Mouse (Mus musculus) cerebellum, adult 8-10 months (tissue): ENCODE results near the gene Rabl6.

ENCODE experiments used
- DNase-seq: peaks from one replicate; pipeline ENCODE4 v3.0.0; 2022

Rabl6 gene

GRCm38 (mm10) chr2:25588227-25588907 is 20.0 kb downstream of the Rabl6 start:
- DNase-seq: no peak

GRCm38 (mm10) chr2:25587290-25587689 is 21.0 kb downstream of the Rabl6 start:
- no peak for DNase-seq

GRCm38 (mm10) chr2:25585601-25586000 is 22.7 kb downstream of the Rabl6 start:
- peak; percentile 37 for DNase-seq

- peak; percentile 32 for DNase-seq
These were observed 23.5 kb downstream of the Rabl6 start for GRCm38 (mm10) chr2:25584856-25585255.

- DNase-seq: peak; percentile 53
These were observed 24.2 kb downstream of the Rabl6 start for GRCm38 (mm10) chr2:25584152-25584551.

GRCm38 (mm10) chr2:25583571-25583970 is 24.8 kb downstream of the Rabl6 start:
- peak; percentile 42 for DNase-seq

GRCm38 (mm10) chr2:25583120-25583481 is 25.2 kb downstream of the Rabl6 start:
- peak; percentile 51 for DNase-seq

- DNase-seq: peak; percentile 68
These were observed 25.7 kb downstream of the Rabl6 start for GRCm38 (mm10) chr2:25582466-25583119.

GRCm38 (mm10) chr2:25581901-25582301 is 26.4 kb downstream of the Rabl6 start:
- peak; percentile 89 for DNase-seq

- DNase-seq: peak; percentile 86
These were observed 26.9 kb downstream of the Rabl6 start, which contains the start of gene Ajm1 for GRCm38 (mm10) chr2:25581294-25581864. Ajm1 (minus strand) TSS chr2:25581757.

GRCm38 (mm10) chr2:25580621-25581101 is 27.7 kb downstream of the Rabl6 start:
- DNase-seq: peak; percentile 52

- peak; percentile 84 for DNase-seq
These were observed 28.4 kb downstream of the Rabl6 start for GRCm38 (mm10) chr2:25579737-25580460.

GRCm38 (mm10) chr2:25578796-25579736 is 29.3 kb downstream of the Rabl6 start:
- DNase-seq: peak; percentile 66

GRCm38 (mm10) chr2:25577951-25578795 is 30.1 kb downstream of the Rabl6 start:
- DNase-seq: peak; percentile 60

GRCm38 (mm10) chr2:25576965-25577891 is 31.1 kb downstream of the Rabl6 start:
- peak; percentile 54 for DNase-seq

- DNase-seq: peak; percentile 48
These were observed 32.1 kb downstream of the Rabl6 start for GRCm38 (mm10) chr2:25576028-25576850.

- DNase-seq: peak; percentile 69
These were observed 32.8 kb downstream of the Rabl6 start for GRCm38 (mm10) chr2:25575432-25576027.
